Mouse (Mus musculus) splenic B cell, adult 2 months (primary cell): ENCODE results near the gene AC134908.4.

Experiments used
- DNase-seq: peaks from one replicate; pipeline ENCODE4 v3.0.0-alpha.2; 2011; ENCODE audit warnings: low read depth, low spot score
- H3K27me3 ChIP-seq: 2 replicates; pipeline ENCODE4 v1.6.1; 2012; ENCODE audit warnings: mild to moderate bottlenecking, low read length, moderate library complexity, mixed read lengths; ENCODE audit not compliant: control insufficient read depth, poor library complexity, insufficient read depth, severe bottlenecking
- H3K36me3 ChIP-seq: 2 replicates; pipeline ENCODE4 v1.6.1; 2012; ENCODE audit warnings: mild to moderate bottlenecking, low read length, moderate library complexity, mixed read lengths; ENCODE audit not compliant: control insufficient read depth, poor library complexity, insufficient read depth, severe bottlenecking

AC134908.4 gene

GRCm38 (mm10) chr17:25806507-25806906 is 11.0 kb upstream of the AC134908.4 start:
- Histone ChIP-seq H3K27me3 (no peaks in the 10 kb centered on the region; the same call in 1 of the 2 replicates), H3K36me3 (no peaks in the 10 kb centered on the region)
- DNase-seq, result no peak

- no peak for DNase-seq
- Histone ChIP-seq H3K27me3 (no peaks in the 10 kb centered on the region), H3K36me3 (no peaks in the 10 kb centered on the region)
Observed at GRCm38 (mm10) chr17:25802825-25803517, 7.5 kb upstream of the AC134908.4 start.

- Histone ChIP-seq H3K27me3 (no peaks in the 10 kb centered on the region), H3K36me3 (no peaks in the 10 kb centered on the region)
- peak; percentile 89 for DNase-seq
Observed at GRCm38 (mm10) chr17:25801029-25801428, 5.6 kb upstream of the AC134908.4 start.

GRCm38 (mm10) chr17:25796951-25797369 is 1.5 kb upstream of the AC134908.4 start, which contains the start of gene Metrn:
Metrn (minus strand) TSS chr17:25797136.
- Histone ChIP-seq H3K36me3 (no peaks in the 10 kb centered on the region), H3K27me3 (no peaks in the 10 kb centered on the region)
- DNase-seq, result peak; percentile 81

GRCm38 (mm10) chr17:25796211-25796771 is 832 bp upstream of the AC134908.4 start:
- no peak for DNase-seq
- H3K27me3 ChIP-seq, result no peaks in the 10 kb centered on the region
- no peaks in the 10 kb centered on the region for H3K36me3 ChIP-seq

GRCm38 (mm10) chr17:25794998-25795397 is 461 bp downstream of the AC134908.4 start:
- no peak for DNase-seq
- H3K36me3 ChIP-seq, result no peaks in the 10 kb centered on the region
- H3K27me3 ChIP-seq, result no peaks in the 10 kb centered on the region

- DNase-seq, result no peak
- no peaks in the 10 kb centered on the region for H3K27me3 ChIP-seq
Observed at GRCm38 (mm10) chr17:25794197-25794596, 1.3 kb downstream of the AC134908.4 start.

GRCm38 (mm10) chr17:25792615-25793014 is 2.8 kb downstream of the AC134908.4 start, which contains the start of gene Fam173a:
Fam173a (minus strand) TSS chr17:25792901.
- H3K36me3 ChIP-seq, result peaks cover 3% of the 10 kb centered on the region; the same call in 1 of the 2 replicates
- no peaks in the 10 kb centered on the region for H3K27me3 ChIP-seq
- DNase-seq, result peak; percentile 68

More at GRCm38 (mm10) chr17:25794197-25794596, 1.3 kb downstream of the AC134908.4 start:
- H3K36me3 ChIP-seq, result peaks cover 3% of the 10 kb centered on the region; the same call in 1 of the 2 replicates

GRCm38 (mm10) chr17:25791843-25792527 is 3.5 kb downstream of the AC134908.4 start:
- Histone ChIP-seq H3K36me3 (peaks cover 3% of the 10 kb centered on the region; the same call in 1 of the 2 replicates), H3K27me3 (no peaks in the 10 kb centered on the region)
- DNase-seq, result peak; percentile 86

GRCm38 (mm10) chr17:25791320-25791842 is 4.1 kb downstream of the AC134908.4 start:
- peaks cover 3% of the 10 kb centered on the region; the same call in 1 of the 2 replicates for H3K36me3 ChIP-seq
- DNase-seq, result no peak
- H3K27me3 ChIP-seq, result no peaks in the 10 kb centered on the region

- no peaks in the 10 kb centered on the region for H3K27me3 ChIP-seq
- no peak for DNase-seq
- H3K36me3 ChIP-seq, result peaks cover 4% of the 10 kb centered on the region
Observed at GRCm38 (mm10) chr17:25786781-25787504, 8.5 kb downstream of the AC134908.4 start.

GRCm38 (mm10) chr17:25786280-25786679 is 9.2 kb downstream of the AC134908.4 start, which contains the start of gene Ccdc78:
Ccdc78 (plus strand) TSS chr17:25786580.
- DNase-seq, result no peak
- Histone ChIP-seq H3K36me3 (peaks cover 4% of the 10 kb centered on the region), H3K27me3 (no peaks in the 10 kb centered on the region)

- H3K36me3 ChIP-seq, result peaks cover 9% of the 10 kb centered on the region
- DNase-seq, result peak; percentile 98
- no peaks in the 10 kb centered on the region for H3K27me3 ChIP-seq
Observed at GRCm38 (mm10) chr17:25785281-25785745, 10.1 kb downstream of the AC134908.4 start, which contains the start of gene Haghl. Haghl (minus strand) TSS chr17:25785673.
